13 mouse cellular contexts compared by ENCODE assay signal in the genomic region with DNA sequence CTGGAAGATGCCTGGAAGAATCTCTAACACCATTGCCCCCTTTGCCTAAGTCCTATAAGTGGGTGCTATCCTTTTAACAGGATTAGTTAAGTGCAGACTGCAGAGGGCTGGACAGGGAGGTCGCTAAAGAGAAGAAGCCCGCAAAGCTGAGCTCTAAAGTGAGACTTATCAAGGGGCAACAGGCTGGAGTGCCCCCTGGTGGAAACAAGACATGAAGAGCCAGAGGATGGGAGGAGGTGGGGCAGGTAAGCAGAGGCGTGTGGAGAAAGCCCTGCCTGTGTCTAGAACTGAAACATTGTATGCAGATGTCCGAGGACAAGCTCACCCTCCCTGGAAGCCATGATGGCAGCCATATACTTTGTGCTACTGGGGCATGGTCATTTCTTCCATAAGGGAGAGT. TPM values are rescaled to one million over a fixed set of nuclear protein-coding genes. Genes with fewer than 3 reads are reported as not detected.
A peak's percentile ranks its signal among the peaks of the same experiment; 100 is the strongest.
DNase-seq lines count a peak whose midpoint lies in the region; ATAC-seq and TF ChIP-seq lines count a peak whose summit lies in the region.
"Had no signal": no experiment of that assay in that cellular context is flagged by ENCODE, and none has a peak within 500 bp of the region (broad histone marks: within the 10 kb centered on the region; RNA-seq: fewer than 3 reads in every experiment).

No protein-coding gene starts in this region.

- TF ChIP-seq EP300 in liver, embryonic 14.5 days (IDR thresholded peaks at IDR 0.05; ENCODE audit: low read depth), result no peak

- no peak for ATAC-seq in liver, embryonic 14.5 days (ENCODE audit: insufficient read depth)
- ATAC-seq: midbrain, embryonic 13.5 days had no signal

- no peak overlapping the region for H3K9ac ChIP-seq in liver, embryonic 14.5 days (replicated peaks)
- H3K9ac ChIP-seq: forebrain, embryonic 12.5 days; heart, embryonic 13.5 days; hindbrain, embryonic 15.5 days; midbrain, embryonic 13.5 days had no signal

- H3K9me3 ChIP-seq in liver, embryonic 14.5 days (ENCODE audit: control insufficient read depth, low read length), result no peaks in the 10 kb centered on the region
- H3K9me3 ChIP-seq: forebrain, embryonic 12.5 days; heart, embryonic 13.5 days; hindbrain, embryonic 15.5 days; midbrain, embryonic 13.5 days had no signal

- TF ChIP-seq CTCF in liver, embryonic 14.5 days (IDR thresholded peaks at IDR 0.05; ENCODE audit: low read depth), result peak; percentile 20

- H3K4me1 ChIP-seq in liver, embryonic 14.5 days (replicated peaks; ENCODE audit: control insufficient read depth in 2 of 2, insufficient read depth in 2 of 2, low read length in 1 of 2), result no peaks in the 10 kb centered on the region

- no peak overlapping the region for H3K4me2 ChIP-seq in liver, embryonic 14.5 days (ENCODE audit: low read depth)
- H3K4me2 ChIP-seq: heart, embryonic 13.5 days; hindbrain, embryonic 15.5 days; midbrain, embryonic 13.5 days had no signal

- 57% methylated on average over 4 of the region's 4 CpGs for WGBS in liver, embryonic 14.5 days (ENCODE audit: insufficient replicate concordance)

- DNase-seq in liver, embryonic 14.5 days (ENCODE audit: low read depth in 3 of 3, low spot score in 3 of 3), result no peak
- no peak for DNase-seq in liver
- DNase-seq in A20 (ENCODE audit: low read depth, low spot score), result peak; percentile 13
- peak; percentile 24 for DNase-seq in CD4-positive helper T cell, adult 2 months (ENCODE audit: low read depth, low spot score)
- DNase-seq in naive thymus-derived CD4-positive, alpha-beta T cell, adult 2 months (ENCODE audit: low read depth), result peak; percentile 34
- no peak for DNase-seq in right cerebral cortex, postnatal 14 days
- DNase-seq in frontal cortex, postnatal 25 days (ENCODE audit: low spot score in 2 of 2), result no peak

- H3K27me3 ChIP-seq in liver, embryonic 14.5 days (ENCODE audit: control insufficient read depth, insufficient read depth, low read length), result no peaks in the 10 kb centered on the region
- H3K27me3 ChIP-seq: heart, embryonic 13.5 days; hindbrain, embryonic 15.5 days had no signal

- H3K4me3 ChIP-seq in liver, embryonic 14.5 days (ENCODE audit: insufficient read depth in 1 of 2, low read depth in 2 of 2, low read length in 2 of 2), result no peak overlapping the region
- H3K4me3 ChIP-seq: forebrain, embryonic 12.5 days; heart, embryonic 13.5 days; hindbrain, embryonic 15.5 days; left cerebral cortex, adult 2 months; midbrain, embryonic 13.5 days; myocyte had no signal

- H3K36me3 ChIP-seq in liver, embryonic 14.5 days (replicated peaks; ENCODE audit: control insufficient read depth, insufficient read depth, low read depth), result no peaks in the 10 kb centered on the region
- H3K36me3 ChIP-seq: forebrain, embryonic 12.5 days; heart, embryonic 13.5 days; hindbrain, embryonic 15.5 days; midbrain, embryonic 13.5 days had no signal

- H3K27ac ChIP-seq in liver, embryonic 14.5 days, result no peak overlapping the region
- H3K27ac ChIP-seq: forebrain, embryonic 12.5 days; heart, embryonic 13.5 days; hindbrain, embryonic 15.5 days; left cerebral cortex, adult 2 months; midbrain, embryonic 13.5 days had no signal

RNA-seq across cellular contexts. Expression of a gene that starts 16.7 kb away (rescaled TPM):
- polyA plus RNA-seq in liver, embryonic 14.5 days (2012; rRNA removed), result 1.9 and 2.0 TPM in 2 replicates
- polyA plus RNA-seq in liver, embryonic 14.5 days (2014; fragmentation: Nextera tagmentation; extraction: Ambion mirVana), result 1.7 and 2.2 TPM in 2 replicates

Comparison
In these comparisons a context has a peak if more than half of its experiments do, and no peak if none do; other contexts are left out.
1. DNase-seq: peak in A20 (single experiment), CD4-positive helper T cell, adult 2 months (single experiment) and naive thymus-derived CD4-positive, alpha-beta T cell, adult 2 months (single experiment); none in liver, embryonic 14.5 days (0 of 3), liver (single experiment), right cerebral cortex, postnatal 14 days (single experiment) and frontal cortex, postnatal 25 days (0 of 2).